Mouse (Mus musculus) lung, adult 18-20 months (tissue): Measurements from ENCODE around the gene Plekhs1.
"Not testable (repeated sequence)": the region's sequence is repeated elsewhere in the genome, so short reads cannot be mapped to it uniquely, and the experiment has no call there.

Source experiments
- DNase-seq, 2 experiments: peaks; one replicate each; pipeline ENCODE4 v3.0.0; 2022; ENCODE audit warnings: mixed read lengths in 2 of 2

Plekhs1 gene

GRCm38 (mm10) chr19:56530529-56530928 is 69.1 kb downstream of the Plekhs1 start:
- DNase-seq: not testable (repeated sequence)

- DNase-seq: no peak
Observed at GRCm38 (mm10) chr19:56531251-56531650, 69.8 kb downstream of the Plekhs1 start.

DNA sequence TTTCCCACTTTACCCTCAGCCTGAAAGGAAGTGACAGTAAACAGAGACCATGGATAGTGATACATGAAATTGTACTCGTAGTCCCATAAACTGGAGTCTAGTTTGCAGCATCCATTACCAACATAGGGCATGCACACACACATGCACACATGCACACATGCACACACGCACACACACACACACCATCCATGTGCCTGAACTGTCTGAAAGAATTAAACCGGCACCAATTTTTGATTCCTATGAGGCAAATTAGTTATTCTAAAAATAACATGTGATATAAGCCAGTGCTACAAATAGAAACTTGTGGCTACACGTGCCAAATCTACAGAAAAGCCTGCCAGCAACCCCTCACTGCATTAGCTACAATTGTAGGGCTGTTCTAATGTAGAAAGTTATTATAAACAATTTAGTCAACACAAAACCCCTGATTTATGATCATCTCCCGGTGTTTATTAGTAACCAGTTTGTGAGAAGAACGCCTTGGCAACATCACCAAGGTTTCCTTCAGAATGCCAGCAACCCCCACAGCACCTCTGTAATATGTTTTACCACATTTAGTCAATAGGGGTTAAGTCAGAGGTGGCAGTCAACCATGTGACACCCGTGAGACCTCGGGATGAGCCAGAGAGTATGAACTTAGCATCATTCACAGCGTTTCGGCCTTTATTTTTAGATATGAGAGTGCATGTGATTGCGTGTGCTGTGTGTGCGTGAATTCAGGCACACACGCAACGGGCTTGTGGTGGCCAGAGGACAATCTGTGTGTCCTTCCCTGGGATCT is 72.0 kb downstream of the Plekhs1 start:
- no peak for DNase-seq

DNA sequence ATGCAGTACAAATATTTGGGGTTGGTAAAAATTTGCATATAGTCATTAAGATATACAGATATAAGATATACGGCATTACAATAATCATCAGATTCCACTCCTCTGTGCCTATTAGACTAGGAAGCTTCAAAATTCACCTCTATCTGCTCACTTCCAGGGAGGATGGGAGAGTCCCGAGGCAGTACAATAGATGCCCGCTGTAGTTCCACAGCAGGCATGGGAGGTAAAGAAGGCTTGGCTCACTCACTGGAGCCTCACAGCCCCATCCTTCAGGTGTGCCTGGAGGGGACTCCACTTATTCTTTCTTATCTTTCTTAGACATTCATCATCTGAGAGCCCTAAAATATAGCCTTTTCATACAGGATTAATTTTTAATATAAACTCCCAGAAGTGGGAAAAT is 72.9 kb downstream of the Plekhs1 start:
- DNase-seq: no peak

GRCm38 (mm10) chr19:56535064-56535463 is 73.6 kb downstream of the Plekhs1 start:
- peak; percentile 24 to 52 for DNase-seq

- no peak for DNase-seq
Observed at GRCm38 (mm10) chr19:56535765-56536164, 74.3 kb downstream of the Plekhs1 start.
